Mouse (Mus musculus) liver, embryonic 11.5 days (tissue): ENCODE results near the gene Olfr1493-ps1. TPM values are rescaled to one million over a fixed set of nuclear protein-coding genes. Genes with fewer than 3 reads are reported as not detected.

ENCODE experiments used
- ATAC-seq: fragments of 200-750 bp; cut with Nextera tagmentation; replicated peaks from 2 replicates; pipeline ENCODE4 v1.8.0; 2017; ENCODE audit warnings: moderate number of reproducible peaks, mild to moderate bottlenecking, moderate TSS enrichment, moderate library complexity; ENCODE audit not compliant: low FRiP score
- DNase-seq: peaks from one replicate; pipeline ENCODE4 v3.0.0-alpha.2; 2017; ENCODE audit warnings: low spot score
- H3K27ac ChIP-seq: fragments of 300-500 bp; sonication (generic); 2 replicates; pipeline ENCODE4 v1.5.1; 2014; ENCODE audit warnings: mild to moderate bottlenecking, low read depth, low read length, control low read depth
- H3K27me3 ChIP-seq: fragments of 300-500 bp; sonication (generic); replicated peaks from 2 replicates; pipeline ENCODE4 v1.6.1; 2014; ENCODE audit warnings: low read length, mixed read lengths; ENCODE audit not compliant: control insufficient read depth, insufficient read depth
- H3K36me3 ChIP-seq: fragments of 300-500 bp; sonication (generic); 2 replicates; pipeline ENCODE4 v1.6.1; 2014; ENCODE audit warnings: mild to moderate bottlenecking, low read length, moderate library complexity, mixed read lengths; ENCODE audit not compliant: control insufficient read depth, insufficient read depth
- H3K4me1 ChIP-seq: fragments of 300-500 bp; sonication (generic); replicated peaks from 2 replicates; pipeline ENCODE4 v1.6.1; 2014; ENCODE audit warnings: low read length, mixed read lengths; ENCODE audit not compliant: control insufficient read depth, insufficient read depth
- H3K4me2 ChIP-seq: fragments of 300-500 bp; sonication (generic); 2 replicates; pipeline ENCODE4 v1.6.1; 2014; ENCODE audit warnings: mild to moderate bottlenecking, control low read depth, moderate library complexity
- H3K4me3 ChIP-seq: fragments of 300-500 bp; sonication (generic); 2 replicates; pipeline ENCODE4 v1.5.1; 2014; ENCODE audit warnings: low read depth, low read length, control low read depth
- H3K9ac ChIP-seq: fragments of 300-500 bp; sonication (generic); 2 replicates; pipeline ENCODE4 v1.6.1; 2014; ENCODE audit warnings: low read depth, low read length, control low read depth
- H3K9me3 ChIP-seq: fragments of 300-500 bp; sonication (generic); 2 replicates; pipeline ENCODE4 v1.6.1; 2016; ENCODE audit warnings: low read length, inconsistent platforms, mixed read lengths; ENCODE audit not compliant: control insufficient read depth
- WGBS: fragments of 180-500 bp; shearing (Covaris S2); extraction: QIAGEN DNeasy Blood & Tissue Kit; methylation state at CpG from one replicate; pipeline ENCODE4 v1.1.7; 2014; 5-methylcytosine and 5-hydroxymethylcytosine counted together
- polyA plus RNA-seq: library from polyadenylated mRNA; unstranded; fragments of >200 nt; fragmentation: Nextera tagmentation; extraction: Ambion mirVana; gene quantifications from 2 replicates; pipeline ENCODE4 v1.2.1, GENCODE M21; 2014

Gene Olfr1493-ps1
- not detected in 2 replicates for polyA plus RNA-seq

DNA sequence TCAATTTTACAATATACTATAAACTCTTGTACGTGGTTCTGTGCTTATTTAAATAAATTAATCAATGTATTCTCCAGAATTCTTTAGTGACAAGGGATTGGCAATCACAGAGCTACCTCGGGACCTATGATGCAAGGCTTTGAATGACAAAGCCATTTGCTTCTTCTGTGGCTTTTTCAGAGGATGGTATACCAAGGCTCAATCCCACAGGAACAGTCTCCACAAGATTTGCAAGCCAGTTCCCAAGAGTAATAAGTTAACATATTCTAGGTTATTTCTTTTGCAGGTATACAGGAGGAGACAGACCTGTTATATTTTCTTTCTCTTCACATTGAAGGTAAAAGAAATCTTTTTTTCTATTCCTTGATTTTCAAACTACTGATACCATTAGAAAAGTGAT, at the start of gene Olfr1493-ps1:
Olfr1493-ps1 (plus strand) TSS at position 301 of the 400 bp plus-strand sequence.
- WGBS = 39% methylated on average over 2 of the region's 2 CpGs
- Histone ChIP-seq H3K4me3 (no peak within 1 kb of the TSS), H3K36me3 (no peaks in the 10 kb centered on the region), H3K9ac (no peak within 1 kb of the TSS), H3K27me3 (no peaks in the 10 kb centered on the region), H3K4me2 (no peak within 1 kb of the TSS), H3K4me1 (no peaks in the 10 kb centered on the region), H3K27ac (no peak within 1 kb of the TSS), H3K9me3 (no peaks in the 10 kb centered on the region)
- DNase-seq = no peak
- no peak for ATAC-seq

DNA sequence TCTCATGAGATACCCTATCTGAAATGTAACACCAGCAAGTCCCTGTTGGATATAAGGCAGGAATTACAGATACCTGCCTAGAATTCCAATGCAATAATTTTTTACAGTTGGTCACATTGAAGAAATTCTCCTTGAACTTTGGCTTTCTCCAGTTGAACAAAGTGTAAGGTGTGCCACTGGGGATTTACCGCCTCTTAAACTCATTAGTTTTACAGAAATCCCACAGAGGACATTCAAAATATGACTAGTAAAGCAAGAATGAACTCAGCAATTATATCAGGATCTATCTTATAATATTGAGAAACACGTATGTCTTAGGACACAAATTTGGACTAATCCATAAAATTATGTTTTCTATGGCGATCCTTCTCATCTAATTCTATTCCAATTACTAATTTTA, 26.1 kb upstream of the Olfr1493-ps1 start, which contains the start of gene Olfr1491:
Olfr1491 (plus strand) TSS at position 301 of the 400 bp plus-strand sequence.
- Histone ChIP-seq H3K9ac (no peak within 1 kb of the TSS), H3K4me1 (no peaks in the 10 kb centered on the region), H3K27ac (no peak within 1 kb of the TSS), H3K9me3 (no peaks in the 10 kb centered on the region), H3K36me3 (no peaks in the 10 kb centered on the region), H3K4me2 (no peak within 1 kb of the TSS), H3K27me3 (no peaks in the 10 kb centered on the region), H3K4me3 (no peak within 1 kb of the TSS)
- no peak for DNase-seq
- 65% methylated on average over 3 of the region's 3 CpGs for WGBS
- ATAC-seq = no peak

DNA sequence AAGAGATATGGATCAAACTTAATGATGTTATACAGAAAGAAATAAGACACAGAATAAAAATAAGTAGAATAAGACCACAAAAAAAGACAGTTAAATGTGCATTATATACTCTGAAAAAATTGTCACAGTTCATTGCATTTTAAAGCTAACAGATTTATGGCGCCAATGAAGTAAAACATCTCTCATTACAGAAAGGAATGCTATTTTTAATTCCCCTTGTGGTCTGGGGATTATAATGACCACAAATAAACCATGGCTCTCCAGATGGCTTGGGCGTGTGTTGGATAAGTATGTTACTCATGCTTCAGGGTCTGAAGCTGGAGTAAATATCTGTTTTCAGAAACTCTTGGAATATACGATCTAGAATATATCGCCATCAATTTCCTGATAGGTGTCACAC, 16.4 kb downstream of the Olfr1493-ps1 start, which contains the start of gene Olfr1494:
Olfr1494 (plus strand) TSS at position 301 of the 400 bp plus-strand sequence.
- ATAC-seq (no peak), DNase-seq (no peak)
- Histone ChIP-seq H3K4me2 (no peak within 1 kb of the TSS), H3K4me3 (no peak within 1 kb of the TSS), H3K36me3 (no peaks in the 10 kb centered on the region), H3K27me3 (no peaks in the 10 kb centered on the region), H3K9me3 (no peaks in the 10 kb centered on the region), H3K9ac (no peak within 1 kb of the TSS), H3K4me1 (no peaks in the 10 kb centered on the region), H3K27ac (no peak within 1 kb of the TSS)
- WGBS = 88% methylated on average over 4 of the region's 4 CpGs

DNA sequence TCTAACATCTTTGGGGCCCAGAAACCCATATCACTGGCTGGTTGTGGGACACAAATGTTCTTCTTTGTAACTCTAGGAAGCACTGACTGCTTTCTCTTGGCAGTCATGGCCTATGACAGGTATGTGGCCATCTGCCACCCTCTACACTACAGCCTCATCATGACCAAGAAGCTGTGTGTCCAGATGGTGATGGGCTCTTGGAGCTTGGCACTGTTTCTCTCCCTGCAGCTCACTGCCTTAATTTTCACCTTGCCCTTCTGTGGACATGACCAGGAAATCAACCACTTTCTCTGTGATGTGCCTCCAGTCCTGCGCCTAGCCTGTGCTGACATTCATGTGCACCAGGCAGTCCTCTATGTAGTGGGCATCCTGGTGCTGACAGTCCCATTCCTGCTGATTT, 26.3 kb downstream of the Olfr1493-ps1 start:
- H3K4me1 ChIP-seq = no peaks in the 10 kb centered on the region

DNA sequence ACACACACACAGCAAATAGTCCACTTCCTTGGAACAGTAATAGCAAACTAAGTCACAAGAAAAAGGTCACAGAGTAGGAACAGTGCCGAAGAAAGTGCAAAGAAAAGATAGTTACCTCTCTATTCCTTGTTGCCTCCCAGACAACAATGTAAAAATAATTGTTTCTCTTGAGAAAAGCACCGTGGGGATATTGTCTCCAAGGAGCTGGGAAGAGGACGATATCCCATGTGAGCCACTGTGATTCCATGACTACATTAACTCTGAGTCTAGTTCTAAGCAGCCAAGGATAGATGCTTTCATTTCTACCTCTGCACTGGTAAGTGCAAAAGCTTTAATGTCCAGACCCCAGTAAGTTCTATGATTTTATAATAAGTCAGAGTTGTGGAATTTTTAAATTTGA, 41.2 kb downstream of the Olfr1493-ps1 start, which contains the start of gene Olfr1495:
Olfr1495 (plus strand) TSS at position 301 of the 400 bp plus-strand sequence.
- no peak within 1 kb of the TSS for H3K4me2 ChIP-seq
- ATAC-seq = no peak
- no peaks in the 10 kb centered on the region for H3K4me1 ChIP-seq
- no peaks in the 10 kb centered on the region; the same call in 1 of the 2 replicates for H3K9me3 ChIP-seq
- WGBS = 78% methylated on average over 3 of the region's 3 CpGs
- H3K36me3 ChIP-seq = no peaks in the 10 kb centered on the region
- no peak within 1 kb of the TSS for H3K4me3 ChIP-seq
- no peak within 1 kb of the TSS for H3K9ac ChIP-seq
- H3K27ac ChIP-seq = no peak within 1 kb of the TSS
- no peak for DNase-seq
- H3K27me3 ChIP-seq = no peaks in the 10 kb centered on the region

More for the DNA sequence above, 26.3 kb downstream of the Olfr1493-ps1 start:
- Histone ChIP-seq H3K36me3 (no peaks in the 10 kb centered on the region), H3K9ac (no peak overlapping the region), H3K4me2 (no peak overlapping the region), H3K4me3 (no peak overlapping the region), H3K27me3 (no peaks in the 10 kb centered on the region), H3K9me3 (no peaks in the 10 kb centered on the region), H3K27ac (no peak overlapping the region)
- WGBS = 78% methylated on average over 1 of the region's 1 CpGs
- no peak for ATAC-seq
- DNase-seq = no peak

DNA sequence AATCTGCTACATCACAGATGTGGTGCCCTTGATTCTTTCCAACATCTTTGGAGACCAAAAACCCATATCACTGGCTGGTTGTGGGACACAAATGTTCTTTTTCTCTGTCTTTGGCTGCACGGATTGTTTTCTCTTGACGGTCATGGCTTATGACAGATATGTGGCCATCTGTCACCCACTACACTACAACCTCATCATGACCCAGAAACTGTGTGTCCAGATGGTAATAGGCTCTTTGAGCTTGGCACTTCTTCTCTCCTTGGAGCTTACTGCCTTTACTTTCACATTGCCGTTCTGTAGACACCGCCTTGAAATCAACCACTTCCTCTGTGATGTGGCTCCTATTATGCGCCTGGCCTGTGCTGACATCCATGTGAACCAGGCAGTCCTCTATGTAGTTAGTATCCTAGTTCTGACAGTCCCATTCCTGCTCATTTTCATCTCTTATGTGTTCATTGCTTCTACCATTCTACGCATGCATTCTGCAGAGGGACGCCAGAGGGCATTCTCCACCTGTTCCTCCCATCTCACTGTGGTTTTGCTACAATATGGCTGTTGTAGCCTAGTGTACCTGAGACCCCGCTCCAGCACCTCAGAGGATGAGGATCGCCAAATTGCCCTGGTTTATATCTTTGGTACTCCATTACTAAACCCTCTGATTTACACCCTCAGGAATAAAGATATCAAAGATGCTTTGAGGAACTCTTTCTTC, 45.6 kb downstream of the Olfr1493-ps1 start:
- H3K36me3 ChIP-seq = no peaks in the 10 kb centered on the region
- H3K4me2 ChIP-seq = no peak overlapping the region
- DNase-seq (no peak), ATAC-seq (no peak)
- no peak overlapping the region for H3K9ac ChIP-seq
- no peak overlapping the region for H3K27ac ChIP-seq
- WGBS = 83% methylated on average over 9 of the region's 9 CpGs
- no peaks in the 10 kb centered on the region; the same call in 1 of the 2 replicates for H3K9me3 ChIP-seq
- H3K4me3 ChIP-seq = no peak overlapping the region
- no peaks in the 10 kb centered on the region for H3K27me3 ChIP-seq
- H3K4me1 ChIP-seq = no peaks in the 10 kb centered on the region

DNA sequence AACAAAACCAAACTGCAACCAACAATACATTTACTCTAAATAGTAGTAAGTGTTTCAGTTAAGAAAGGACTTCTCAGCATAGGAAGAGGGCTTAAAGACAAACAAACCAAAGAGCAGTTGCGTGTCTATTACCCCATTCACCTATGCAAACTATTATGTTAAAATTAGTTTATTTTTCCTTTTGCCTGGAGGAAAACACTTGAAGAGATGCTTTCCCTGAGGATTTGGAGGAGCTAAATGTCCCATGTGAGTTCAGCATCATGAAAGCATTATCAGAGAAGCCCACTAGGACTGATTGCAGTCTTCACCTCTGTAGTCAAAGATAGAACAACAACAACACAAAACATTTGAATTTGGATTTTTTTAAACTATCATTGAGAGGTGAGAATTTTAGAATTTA, 54.5 kb downstream of the Olfr1493-ps1 start, which contains the start of gene Olfr1496:
Olfr1496 (plus strand) TSS at position 301 of the 400 bp plus-strand sequence.
- WGBS = 78% methylated on average over 1 of the region's 1 CpGs
- H3K27me3 ChIP-seq = no peaks in the 10 kb centered on the region
- no peaks in the 10 kb centered on the region for H3K36me3 ChIP-seq
- no peak within 1 kb of the TSS for H3K9ac ChIP-seq
- H3K9me3 ChIP-seq = no peaks in the 10 kb centered on the region
- DNase-seq (no peak), ATAC-seq (no peak)
- H3K4me2 ChIP-seq = no peak within 1 kb of the TSS
- H3K4me3 ChIP-seq = no peak within 1 kb of the TSS
- H3K27ac ChIP-seq = no peak within 1 kb of the TSS
- H3K4me1 ChIP-seq = no peaks in the 10 kb centered on the region
